Mouse (Mus musculus) lung, embryonic 16.5 days (tissue): ENCODE measurements around the gene Chmp5. TPM values are rescaled to one million over a fixed set of nuclear protein-coding genes. Genes with fewer than 3 reads are reported as not detected.
"Not testable (repeated sequence)": the region's sequence is repeated elsewhere in the genome, so short reads cannot be mapped to it uniquely, and the experiment has no call there.

Experiments
- ATAC-seq: fragments of 200-750 bp; cut with Nextera tagmentation; 2 replicates; pipeline ENCODE4 v1.8.0; 2017; ENCODE audit warnings: low read depth, mild to moderate bottlenecking, moderate library complexity
- H3K27ac ChIP-seq: fragments of 300-500 bp; sonication (generic); 2 replicates; pipeline ENCODE4 v1.5.1; 2014; ENCODE audit warnings: mild to moderate bottlenecking, control low read depth, low read length
- H3K27me3 ChIP-seq: fragments of 300-500 bp; sonication (generic); 2 replicates; pipeline ENCODE4 v1.6.1; 2014; ENCODE audit warnings: low read depth, low read length, mixed read lengths; ENCODE audit not compliant: control insufficient read depth, insufficient read depth
- H3K36me3 ChIP-seq: fragments of 300-500 bp; sonication (generic); 2 replicates; pipeline ENCODE4 v1.6.1; 2014; ENCODE audit warnings: low read length; ENCODE audit not compliant: control insufficient read depth, insufficient read depth
- H3K4me1 ChIP-seq: fragments of 300-500 bp; sonication (generic); replicated peaks from 2 replicates; pipeline ENCODE4 v1.6.1; 2014; ENCODE audit warnings: low read length, mixed read lengths; ENCODE audit not compliant: control insufficient read depth, insufficient read depth
- H3K4me2 ChIP-seq: fragments of 300-500 bp; sonication (generic); 2 replicates; pipeline ENCODE4 v1.6.1; 2014; ENCODE audit warnings: low read depth, low read length, control low read depth
- H3K4me3 ChIP-seq: fragments of 300-500 bp; sonication (generic); 2 replicates; pipeline ENCODE4 v1.5.1; 2014; ENCODE audit warnings: mild to moderate bottlenecking, low read length, control low read depth
- H3K9ac ChIP-seq: fragments of 300-500 bp; sonication (generic); 2 replicates; pipeline ENCODE4 v1.6.1; 2014; ENCODE audit warnings: low read length, control low read depth
- H3K9me3 ChIP-seq: fragments of 300-500 bp; sonication (generic); 2 replicates; pipeline ENCODE4 v1.6.1; 2016; ENCODE audit warnings: low read length; ENCODE audit not compliant: control insufficient read depth
- WGBS: fragments of 180-500 bp; shearing (Covaris S2); extraction: QIAGEN DNeasy Blood & Tissue Kit; methylation state at CpG from one replicate; pipeline ENCODE4 v1.1.7; 2014; 5-methylcytosine and 5-hydroxymethylcytosine counted together
- polyA plus RNA-seq: library from polyadenylated mRNA; unstranded; fragments of >200 nt; fragmentation: Nextera tagmentation; extraction: Ambion mirVana; gene quantifications from 2 replicates; pipeline ENCODE4 v1.2.1, GENCODE M21; 2015

The Chmp5 gene
- polyA plus RNA-seq, 1 experiment from 2014 or later: 129 TPM

DNA sequence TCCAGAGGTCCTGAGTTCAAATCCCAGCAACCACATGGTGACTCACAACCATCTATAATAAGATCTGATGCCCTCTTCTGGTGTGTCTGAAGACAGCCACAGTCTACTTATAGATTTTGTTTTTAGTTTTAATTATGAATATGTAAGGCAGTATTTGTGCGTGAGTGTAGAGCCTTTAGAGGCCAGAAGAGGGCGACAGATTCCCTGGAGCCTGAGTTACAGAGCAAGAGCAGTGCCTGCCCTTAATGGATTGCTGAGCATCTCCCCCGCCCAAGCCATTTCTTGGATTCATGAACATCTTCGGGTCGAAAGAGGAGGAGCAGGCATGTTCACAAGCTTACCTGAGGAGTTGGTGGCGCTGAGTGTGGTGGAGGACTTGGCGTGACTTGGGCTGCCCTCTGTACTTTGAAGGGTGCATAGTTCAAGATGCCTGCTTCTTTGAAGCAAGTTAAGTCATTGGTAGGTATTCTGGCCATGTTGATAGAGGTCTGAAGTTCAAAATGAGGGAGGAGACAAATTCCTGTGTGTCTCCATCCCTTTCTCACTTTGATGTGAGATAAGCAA lies 31.5 kb upstream of the Chmp5 start:
- H3K4me2 ChIP-seq: no peak overlapping the region
- H3K27me3 ChIP-seq: no peaks in the 10 kb centered on the region
- H3K9me3 ChIP-seq: no peaks in the 10 kb centered on the region
- no peak overlapping the region for H3K27ac ChIP-seq
- no peak for ATAC-seq
- H3K36me3 ChIP-seq: no peaks in the 10 kb centered on the region
- 82% methylated on average over 7 of the region's 7 CpGs for WGBS
- peaks cover 4% of the 10 kb centered on the region for H3K4me1 ChIP-seq
- no peak overlapping the region for H3K9ac ChIP-seq
- no peak overlapping the region for H3K4me3 ChIP-seq

GRCm38 (mm10) chr4:40919785-40920184 lies 28.4 kb upstream of the Chmp5 start, which contains the start of gene Spink4:
Spink4 (plus strand) TSS chr4:40920052.
- no peaks in the 10 kb centered on the region for H3K27me3 ChIP-seq
- ATAC-seq: no peak
- no peak within 1 kb of the TSS for H3K4me2 ChIP-seq
- no peaks in the 10 kb centered on the region for H3K9me3 ChIP-seq
- no peak within 1 kb of the TSS for H3K4me3 ChIP-seq
- H3K27ac ChIP-seq: no peak within 1 kb of the TSS
- peaks cover 4% of the 10 kb centered on the region for H3K4me1 ChIP-seq
- H3K36me3 ChIP-seq: no peaks in the 10 kb centered on the region
- H3K9ac ChIP-seq: no peak within 1 kb of the TSS
- WGBS: 4% methylated on average over 3 of the region's 3 CpGs

DNA sequence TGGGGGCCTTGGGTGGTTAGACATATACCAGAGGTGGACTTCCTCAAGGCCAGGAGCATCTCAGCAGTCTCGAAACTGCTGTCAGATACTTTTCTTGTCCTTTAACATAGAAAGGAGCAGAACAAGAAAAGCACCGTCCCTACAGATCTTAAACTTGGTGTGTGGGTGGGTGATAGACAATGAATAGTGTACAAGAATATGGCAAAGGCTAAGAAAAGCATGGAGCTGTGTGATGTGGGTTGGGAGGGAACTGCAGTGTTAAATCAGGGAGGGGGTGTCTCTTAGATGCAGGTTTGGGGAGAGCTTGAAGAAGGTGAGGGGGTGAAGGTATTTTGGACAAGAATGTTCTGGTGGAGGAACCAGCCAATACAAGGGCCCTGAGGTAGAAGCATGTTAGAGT lies 27.6 kb upstream of the Chmp5 start:
- Histone ChIP-seq H3K4me1 (peaks cover 4% of the 10 kb centered on the region), H3K27me3 (no peaks in the 10 kb centered on the region), H3K4me2 (no peak overlapping the region), H3K27ac (no peak overlapping the region), H3K9ac (no peak overlapping the region), H3K36me3 (no peaks in the 10 kb centered on the region), H3K9me3 (no peaks in the 10 kb centered on the region), H3K4me3 (no peak overlapping the region)
- ATAC-seq: no peak
- 77% methylated on average over 2 of the region's 2 CpGs for WGBS

DNA sequence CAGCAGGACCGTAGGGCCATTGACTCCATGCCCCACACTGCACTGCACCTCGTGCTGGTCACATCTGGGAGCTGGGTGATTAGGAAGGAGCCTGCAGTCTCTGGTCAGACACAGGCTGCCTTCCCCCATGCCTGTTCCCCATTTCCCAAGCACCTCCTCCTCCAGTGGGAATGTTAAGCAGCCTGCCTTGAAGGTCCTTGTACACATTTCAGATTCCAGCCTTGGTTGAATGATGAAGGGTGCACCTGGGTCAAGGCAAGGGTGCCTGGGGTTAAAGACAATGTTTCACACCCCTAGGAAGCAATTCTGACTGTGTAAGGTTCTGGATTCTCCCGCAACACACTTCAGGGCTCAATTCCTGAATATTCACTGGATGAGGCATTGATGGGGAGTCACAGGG lies 26.9 kb upstream of the Chmp5 start:
- no peak overlapping the region for H3K27ac ChIP-seq
- peaks cover 4% of the 10 kb centered on the region for H3K4me1 ChIP-seq
- H3K27me3 ChIP-seq: no peaks in the 10 kb centered on the region
- no peaks in the 10 kb centered on the region for H3K36me3 ChIP-seq
- H3K4me2 ChIP-seq: no peak overlapping the region
- no peak overlapping the region for H3K4me3 ChIP-seq
- H3K9me3 ChIP-seq: no peaks in the 10 kb centered on the region
- ATAC-seq: no peak
- H3K9ac ChIP-seq: no peak overlapping the region
- WGBS: 42% methylated on average over 3 of the region's 3 CpGs

DNA sequence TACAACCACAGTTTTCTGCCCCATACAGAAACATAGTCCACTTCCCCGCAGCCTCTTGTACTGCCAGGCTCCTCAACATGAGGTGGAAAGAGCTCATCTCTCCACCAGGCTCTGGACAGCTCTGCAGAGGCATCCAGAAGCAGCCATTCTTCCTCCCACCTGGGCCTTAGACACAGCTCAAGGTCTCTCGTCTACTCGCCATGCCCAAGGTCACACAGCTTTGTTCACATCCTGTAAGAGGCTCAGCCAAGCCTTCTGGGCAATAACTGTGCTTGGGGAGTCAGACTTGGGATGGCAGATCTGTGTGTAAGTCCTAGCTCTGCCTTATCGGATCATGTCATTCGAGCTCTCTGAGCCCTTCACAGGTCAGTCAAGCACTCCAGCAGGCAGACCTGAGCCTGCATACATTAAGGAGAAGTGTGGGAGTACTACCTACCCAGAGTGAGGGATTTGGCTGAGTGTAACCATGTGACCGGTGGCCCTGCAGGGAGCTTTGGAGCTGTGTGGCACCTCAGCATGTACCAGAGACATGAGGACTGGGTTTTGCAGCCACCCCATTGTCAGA lies 25.0 kb upstream of the Chmp5 start:
- no peak for ATAC-seq
- Histone ChIP-seq H3K4me3 (no peak overlapping the region), H3K9me3 (no peaks in the 10 kb centered on the region), H3K4me2 (no peak overlapping the region), H3K36me3 (no peaks in the 10 kb centered on the region), H3K27ac (no peak overlapping the region), H3K4me1 (peaks cover 4% of the 10 kb centered on the region), H3K27me3 (no peaks in the 10 kb centered on the region), H3K9ac (no peak overlapping the region)
- 68% methylated on average over 6 of the region's 6 CpGs for WGBS

DNA sequence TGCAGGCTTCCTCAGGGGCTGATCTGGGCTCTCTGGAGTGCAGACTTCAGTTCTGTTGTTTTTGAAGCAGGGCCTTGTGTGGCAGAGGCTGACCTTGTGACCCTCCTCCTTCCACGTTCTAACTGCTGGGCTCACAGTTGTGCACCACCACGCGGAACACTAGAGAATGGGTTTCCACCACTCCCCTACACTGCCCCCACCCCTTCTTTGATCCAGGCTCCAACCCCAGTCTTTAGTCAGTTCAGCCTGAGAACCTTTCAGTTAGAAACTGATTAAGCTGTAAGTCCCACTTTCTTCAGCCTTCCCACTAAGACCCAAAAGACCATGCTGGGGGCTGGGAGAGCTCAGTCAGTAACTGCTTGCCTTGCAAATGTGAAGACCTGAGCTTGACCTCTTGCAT lies 22.6 kb upstream of the Chmp5 start:
- Histone ChIP-seq H3K4me2 (no peak overlapping the region), H3K4me1 (no peaks in the 10 kb centered on the region), H3K27me3 (no peaks in the 10 kb centered on the region), H3K27ac (no peak overlapping the region), H3K9ac (no peak overlapping the region), H3K4me3 (no peak overlapping the region), H3K9me3 (no peaks in the 10 kb centered on the region), H3K36me3 (no peaks in the 10 kb centered on the region)
- ATAC-seq: no peak
- WGBS: 49% methylated on average over 3 of the region's 3 CpGs

DNA sequence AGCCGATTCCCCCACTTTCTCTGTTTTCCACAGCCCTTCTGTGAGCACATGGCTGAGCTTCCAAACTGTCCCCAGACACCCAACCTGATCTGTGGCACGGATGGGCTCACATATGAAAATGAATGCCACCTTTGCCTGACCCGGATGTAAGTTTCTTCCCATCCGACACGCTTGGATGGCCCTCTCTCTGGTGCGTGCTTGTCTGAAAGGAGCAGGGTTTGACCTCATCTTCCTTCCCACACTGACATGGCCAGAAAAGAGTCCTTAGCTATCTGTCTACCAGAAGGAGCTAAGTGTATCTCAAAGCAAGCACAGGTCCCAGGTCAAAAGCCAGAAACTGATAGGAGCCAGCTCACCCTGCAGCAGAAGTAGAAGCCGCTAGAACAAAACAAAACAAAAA lies 19.2 kb upstream of the Chmp5 start:
- Histone ChIP-seq H3K4me2 (no peak overlapping the region), H3K9me3 (no peaks in the 10 kb centered on the region), H3K9ac (no peak overlapping the region), H3K4me3 (no peak overlapping the region), H3K36me3 (peaks cover 16% of the 10 kb centered on the region; the same call in 1 of the 2 replicates), H3K27me3 (no peaks in the 10 kb centered on the region), H3K27ac (no peak overlapping the region), H3K4me1 (no peaks in the 10 kb centered on the region)
- ATAC-seq: no peak
- 81% methylated on average over 7 of the region's 7 CpGs for WGBS

GRCm38 (mm10) chr4:40933694-40934093 lies 14.5 kb upstream of the Chmp5 start:
- H3K27ac ChIP-seq: no peak overlapping the region
- no peaks in the 10 kb centered on the region for H3K4me1 ChIP-seq
- H3K4me3 ChIP-seq: no peak overlapping the region
- peaks cover 43% of the 10 kb centered on the region for H3K36me3 ChIP-seq
- no peak overlapping the region for H3K9ac ChIP-seq
- 73% methylated on average over 5 of the region's 5 CpGs for WGBS
- H3K4me2 ChIP-seq: no peak overlapping the region
- ATAC-seq: no peak
- no peaks in the 10 kb centered on the region for H3K27me3 ChIP-seq
- H3K9me3 ChIP-seq: no peaks in the 10 kb centered on the region

GRCm38 (mm10) chr4:40934369-40934768 lies 13.8 kb upstream of the Chmp5 start:
- H3K4me3 ChIP-seq, H3K4me2 ChIP-seq, H3K4me1 ChIP-seq, H3K9ac ChIP-seq, H3K27me3 ChIP-seq, ATAC-seq, H3K9me3 ChIP-seq, H3K27ac ChIP-seq: not testable (repeated sequence)
- H3K36me3 ChIP-seq: peaks cover 50% of the 10 kb centered on the region
- WGBS: 87% methylated on average over 3 of the region's 3 CpGs
